Mouse (Mus musculus) gastrocnemius, postnatal 10 days (tissue): ENCODE data around the gene Ola1. TPM values are rescaled to one million over a fixed set of nuclear protein-coding genes. Genes with fewer than 3 reads are reported as not detected.

Experiments used
- DNase-seq: peaks from one replicate; pipeline ENCODE4 v3.0.0; 2021; ENCODE audit warnings: mixed read lengths
- total RNA-seq, 2 experiments: library from RNA; stranded (reverse); gene quantifications; 2 replicates each; pipeline ENCODE4 v1.2.3; 2021

The Ola1 gene
- total RNA-seq, 2 experiments from 2014 or later, result 101 to 120 TPM

DNA sequence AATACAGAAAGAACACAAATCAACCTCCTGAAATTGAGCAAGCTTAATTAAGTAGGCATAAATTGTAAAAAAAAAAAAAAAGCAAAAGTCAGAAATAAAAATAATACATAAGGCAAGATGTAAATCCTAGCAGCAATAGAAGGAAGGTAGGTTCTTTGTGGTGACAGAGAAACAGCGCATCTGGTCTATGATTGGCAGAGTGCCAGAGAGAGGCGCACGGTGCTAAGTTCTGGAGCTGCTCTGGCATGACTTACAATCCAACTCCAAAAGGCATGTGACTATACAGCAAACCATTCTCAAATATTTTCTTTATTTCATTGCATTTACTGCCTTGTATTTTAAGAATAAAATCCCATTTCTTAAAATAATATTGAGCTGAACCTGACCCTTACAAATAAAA, 68.2 kb downstream of the Ola1 start:
- no peak for DNase-seq

DNA sequence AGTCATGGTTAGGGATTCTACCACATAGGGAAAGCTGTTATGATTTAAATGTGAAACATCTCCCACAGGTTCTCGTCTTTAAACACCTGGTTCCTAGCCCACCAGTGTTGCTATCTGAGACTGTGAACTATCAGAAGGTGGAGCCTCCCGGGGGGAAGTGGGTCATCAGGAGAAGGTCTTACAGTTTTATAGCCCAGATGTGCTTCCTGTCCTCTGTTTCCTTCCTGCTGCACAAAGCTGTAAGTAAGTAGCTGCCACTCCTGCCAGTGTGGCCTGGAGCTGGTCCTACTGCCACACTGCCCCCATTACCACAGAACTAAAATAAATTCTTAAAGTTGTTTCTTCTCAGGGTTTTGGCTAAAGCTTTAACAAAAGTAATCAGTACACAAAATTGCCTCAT, 72.6 kb downstream of the Ola1 start:
- no peak for DNase-seq

DNA sequence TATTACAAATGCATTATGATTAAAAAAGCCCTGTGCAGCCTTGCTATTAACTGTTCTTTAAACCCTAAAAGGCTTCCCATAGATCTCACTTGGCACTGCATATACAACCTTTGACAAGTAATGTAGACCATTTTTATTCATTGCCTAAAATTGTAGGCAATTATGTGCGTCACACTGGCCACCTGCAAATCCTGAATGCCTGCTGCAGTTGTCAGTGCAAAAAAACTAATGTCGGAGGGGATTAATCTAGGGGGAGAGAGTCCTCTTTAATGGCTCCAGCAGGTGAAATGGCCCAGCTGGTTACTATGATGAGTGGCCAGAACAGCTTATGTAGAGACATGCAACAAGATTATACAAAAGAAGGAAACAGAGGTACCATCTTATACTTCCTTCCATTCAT, 75.0 kb downstream of the Ola1 start:
- DNase-seq, result no peak

DNA sequence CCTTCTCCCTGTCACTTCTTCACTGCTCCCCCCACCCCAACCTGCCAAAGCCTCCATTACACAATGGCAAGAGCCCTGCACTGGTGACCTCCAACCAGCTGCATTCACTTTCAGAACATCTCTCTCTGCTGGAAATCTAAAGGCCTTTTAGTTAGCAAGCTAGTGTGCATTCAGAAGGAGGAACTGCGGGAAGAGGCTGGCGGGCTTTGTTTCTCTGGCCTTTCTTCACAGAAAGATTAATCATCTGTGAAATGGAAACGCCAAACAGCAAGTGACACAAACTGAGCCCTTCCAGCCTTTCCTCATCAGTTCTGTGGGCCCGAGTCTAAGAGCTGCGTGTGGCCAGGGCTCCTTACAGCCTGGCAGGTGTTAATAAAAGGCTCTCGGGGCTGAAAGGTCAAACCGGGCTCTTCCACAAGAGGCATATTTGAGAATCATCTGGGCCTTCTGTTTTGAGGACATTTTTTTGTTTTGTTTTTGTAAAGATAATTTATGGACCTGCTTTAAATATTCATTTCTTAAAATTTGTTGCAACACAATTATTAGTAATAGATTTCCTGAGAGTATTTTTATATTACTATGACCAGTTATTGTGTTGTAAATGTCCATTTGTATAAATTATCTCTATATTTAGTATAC, 75.8 kb downstream of the Ola1 start:
- no peak for DNase-seq

DNA sequence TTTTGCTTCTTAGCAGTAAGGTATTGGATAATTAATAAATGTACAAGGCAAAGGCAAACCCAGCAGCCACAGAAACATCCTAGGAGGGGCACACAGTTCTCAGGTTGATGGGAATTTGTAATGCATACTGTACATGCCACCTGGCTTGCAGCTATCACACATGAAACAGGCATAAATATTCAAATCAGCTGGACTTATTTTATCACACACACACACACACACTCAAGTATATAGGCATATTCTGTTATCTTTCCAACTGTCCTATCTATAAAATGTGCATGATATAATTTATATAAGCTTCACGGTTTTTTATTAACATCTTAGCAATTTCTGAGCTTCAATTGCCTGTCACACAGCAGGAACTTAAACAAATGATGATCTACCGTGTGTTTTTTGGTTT, 85.8 kb downstream of the Ola1 start:
- no peak for DNase-seq

DNA sequence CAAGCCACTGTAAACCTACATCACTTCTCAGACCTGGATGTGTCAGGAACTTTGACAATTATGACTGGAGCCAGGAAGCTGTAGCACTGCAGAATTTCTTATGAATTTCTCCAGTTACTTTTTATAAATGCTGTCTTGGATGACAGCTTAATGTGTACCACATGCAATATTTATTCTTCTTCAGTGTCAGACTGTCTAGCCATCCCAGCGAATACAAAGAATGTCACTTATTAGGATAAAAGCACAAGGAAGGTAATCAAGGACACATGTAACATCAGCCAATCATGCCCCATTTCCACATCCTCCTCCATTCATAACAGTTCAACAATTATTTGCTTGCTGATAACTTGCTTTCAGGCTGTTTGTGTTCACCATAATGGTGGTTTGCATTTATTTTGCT, 91.0 kb downstream of the Ola1 start:
- DNase-seq, result no peak

DNA sequence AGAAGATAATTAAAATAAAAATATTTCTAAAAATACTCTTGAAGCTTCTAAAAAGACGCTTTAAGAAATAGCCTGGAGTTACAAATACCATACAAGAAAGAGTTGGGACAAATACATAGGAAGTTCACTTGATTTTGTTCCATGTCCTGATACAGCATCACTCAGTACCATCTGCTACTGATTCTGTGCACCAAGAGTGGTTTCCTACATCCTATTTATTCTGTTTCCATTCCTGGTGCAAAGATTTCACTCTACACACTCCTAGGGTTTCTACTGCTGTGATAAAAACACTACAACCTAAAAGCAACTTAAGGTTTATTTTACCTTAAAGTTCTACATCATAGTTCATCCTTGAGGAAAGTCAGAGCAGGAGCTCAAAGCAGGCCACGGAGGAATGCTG, 99.9 kb downstream of the Ola1 start:
- DNase-seq, result no peak

DNA sequence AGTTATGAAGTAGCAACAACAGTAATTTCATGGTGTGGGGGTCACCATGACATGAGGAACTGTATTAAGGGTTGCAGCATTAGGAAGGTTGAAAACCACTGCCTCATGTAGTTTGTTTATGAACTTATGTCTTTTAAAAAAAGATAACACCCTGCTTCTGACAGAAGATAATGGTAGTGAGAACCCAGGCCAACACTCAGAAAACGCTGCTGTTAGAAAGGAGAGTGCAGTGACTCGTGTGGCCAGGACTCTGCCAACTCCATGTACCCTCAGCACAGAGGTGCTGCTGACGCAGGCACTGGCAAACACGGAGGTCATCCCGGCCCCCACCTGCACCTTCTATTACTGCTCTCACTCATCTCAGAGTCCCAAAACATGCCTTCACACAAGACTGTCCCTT, 111.6 kb downstream of the Ola1 start:
- DNase-seq, result no peak

DNA sequence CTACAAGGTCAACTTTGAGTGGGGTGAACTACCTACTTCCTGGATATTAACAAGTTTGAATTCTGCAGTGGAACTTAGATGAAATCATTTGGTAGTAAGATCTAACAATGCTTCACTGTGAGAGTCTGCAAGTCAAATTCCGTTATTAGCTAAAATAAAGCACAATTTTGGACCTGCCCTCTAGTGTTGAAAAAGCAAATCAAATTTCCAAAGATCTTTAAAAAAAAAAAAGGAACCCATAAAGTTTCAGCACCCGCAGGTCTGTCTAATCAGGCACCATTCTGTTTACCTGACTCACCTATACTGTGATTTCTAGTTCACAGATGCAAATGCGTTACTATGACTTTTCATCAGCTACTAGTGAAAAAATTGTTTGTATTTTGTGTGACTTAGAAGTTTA, 122.2 kb downstream of the Ola1 start:
- no peak for DNase-seq

DNA sequence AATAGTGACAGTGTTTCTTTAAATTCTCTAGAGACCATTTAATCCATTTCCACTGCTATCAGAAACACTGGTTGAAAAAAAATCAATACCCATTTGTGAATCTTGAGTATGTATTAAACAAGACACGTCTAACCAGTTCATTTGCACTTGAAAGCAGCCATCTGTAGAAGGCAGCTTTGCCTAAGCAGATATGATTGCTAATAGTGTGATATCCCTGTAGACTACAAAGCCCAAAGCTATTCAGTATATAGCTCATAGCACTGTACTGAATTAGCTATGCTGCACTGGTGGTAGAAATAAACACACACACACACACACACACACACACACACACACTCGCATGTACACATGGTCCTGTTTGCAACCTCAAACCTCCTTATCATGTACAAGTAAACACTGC, 123.4 kb downstream of the Ola1 start:
- no peak for DNase-seq

DNA sequence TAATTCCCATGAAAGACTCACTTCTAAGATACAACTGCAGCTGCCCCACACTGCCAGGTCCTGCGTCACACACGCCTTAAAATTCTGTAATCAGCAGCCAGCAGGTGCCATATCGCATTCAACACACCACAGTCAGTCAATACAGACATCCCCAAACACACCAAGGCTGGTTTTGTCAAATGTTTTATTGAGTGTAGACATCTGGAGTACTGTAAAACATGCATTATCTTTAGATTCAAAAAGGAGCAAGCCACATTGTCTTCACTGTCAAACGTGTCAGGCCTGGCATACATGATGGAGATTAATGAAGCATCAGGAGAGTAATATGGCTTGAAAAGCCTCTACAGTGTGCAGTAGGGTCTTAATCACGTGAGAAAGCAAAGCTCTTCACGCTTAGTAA, 125.7 kb downstream of the Ola1 start:
- DNase-seq, result no peak

DNA sequence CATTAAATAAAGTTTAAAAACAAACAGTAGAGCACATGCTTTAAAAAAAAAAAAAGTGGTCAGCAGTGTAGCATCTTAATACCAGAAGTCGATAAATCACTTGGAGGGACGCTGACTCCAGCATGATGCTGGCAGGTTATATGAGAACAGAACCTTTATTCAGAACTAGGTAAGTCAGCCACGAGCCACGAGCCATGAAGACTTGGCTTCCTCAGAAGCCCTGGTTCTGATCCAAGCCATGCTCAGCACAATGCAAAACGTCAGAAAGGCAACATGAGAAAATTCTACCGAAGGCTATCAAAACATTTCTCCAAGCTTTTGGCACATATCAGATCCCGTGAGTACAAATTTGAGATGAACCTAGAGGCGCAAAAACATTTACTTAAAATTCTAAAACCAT, 127.4 kb downstream of the Ola1 start:
- DNase-seq, result no peak

DNA sequence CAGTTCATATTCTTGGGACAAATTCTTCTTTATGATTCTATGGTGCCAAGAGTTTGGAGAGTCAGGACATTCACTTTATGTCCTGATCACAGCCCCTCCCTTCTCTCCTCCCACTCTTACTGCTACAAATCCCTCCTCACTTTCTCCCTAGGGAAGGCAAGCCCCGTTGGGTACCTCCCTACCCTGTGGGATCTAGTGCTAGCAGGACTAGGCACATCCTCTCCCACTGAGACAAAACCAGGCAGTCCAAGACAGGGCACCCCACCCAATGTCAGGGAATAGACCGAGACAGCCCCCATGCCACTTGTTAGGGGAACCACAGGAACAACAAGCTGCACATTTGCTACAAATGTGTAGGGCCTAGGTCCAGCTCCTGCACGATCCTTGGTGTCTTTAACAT, 131.1 kb downstream of the Ola1 start:
- no peak for DNase-seq

DNA sequence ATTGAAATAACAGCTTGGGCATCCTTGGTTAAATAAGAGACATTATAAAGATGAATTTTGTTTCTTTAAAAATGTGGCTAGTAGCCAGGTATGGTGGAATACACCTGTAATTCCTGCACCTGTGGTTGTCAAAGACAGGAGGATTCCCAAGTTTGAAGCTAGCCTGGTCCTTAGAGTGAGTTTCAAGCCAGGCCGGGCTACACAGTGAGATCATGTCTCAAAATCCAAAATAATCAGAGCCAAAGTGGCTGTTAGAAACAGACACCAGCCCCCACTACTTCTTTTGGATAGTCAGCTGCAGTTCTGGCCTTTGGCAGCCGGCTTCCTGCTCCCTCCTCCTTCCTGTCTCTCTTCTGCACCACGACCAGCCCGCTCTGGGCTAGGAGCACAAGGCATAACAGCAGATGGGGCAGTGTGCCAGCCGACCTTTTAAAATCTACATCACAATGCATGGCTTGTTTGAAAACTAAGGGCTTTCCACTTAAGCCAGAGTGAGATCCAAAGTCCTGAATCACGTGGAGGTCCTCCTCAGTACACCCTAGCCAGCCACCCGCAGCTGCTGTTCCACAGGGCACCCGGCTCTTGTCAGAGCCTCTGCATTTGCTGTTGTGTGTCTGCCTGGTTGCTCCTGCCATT, 132.9 kb downstream of the Ola1 start:
- DNase-seq, result peak; percentile 56

DNA sequence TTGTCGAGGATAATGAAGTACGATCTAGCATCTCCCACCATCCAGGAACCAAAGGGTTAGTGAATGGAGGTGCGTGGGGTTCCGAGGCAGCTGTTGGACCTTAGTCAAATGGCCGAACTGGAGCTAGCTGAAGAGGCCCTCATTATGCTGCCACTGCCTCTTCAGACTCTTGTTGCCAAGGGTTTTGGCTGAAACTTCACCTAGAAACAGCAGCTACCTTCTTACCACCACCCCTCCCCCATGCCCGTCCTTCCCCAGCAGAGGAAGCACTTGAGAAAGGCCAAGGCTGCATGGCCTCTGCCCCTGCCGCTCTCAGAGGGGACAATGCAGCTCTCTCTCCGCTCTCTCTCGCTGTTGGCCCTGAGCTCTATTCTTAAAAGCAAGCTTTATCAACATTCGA, 136.2 kb downstream of the Ola1 start:
- no peak for DNase-seq

DNA sequence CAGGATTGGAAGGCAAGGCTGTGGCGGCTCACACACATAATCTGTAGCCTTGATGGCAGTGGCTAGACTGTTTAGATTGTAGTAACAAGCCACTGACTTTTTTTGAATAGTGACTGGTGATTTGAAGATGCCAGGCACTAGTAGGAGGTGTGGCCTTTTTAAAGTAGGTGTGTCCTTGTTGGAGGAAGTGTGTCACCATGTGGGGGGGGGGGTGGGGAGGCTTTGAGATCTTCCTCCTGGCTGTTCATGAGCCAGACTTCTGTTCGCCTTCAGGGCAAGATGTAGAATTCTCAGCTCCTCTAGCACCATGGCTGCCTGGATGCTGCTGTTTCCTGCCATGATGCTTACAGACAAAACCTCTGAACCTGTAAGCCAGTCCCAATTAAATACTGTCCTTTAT, 136.9 kb downstream of the Ola1 start:
- DNase-seq, result no peak

DNA sequence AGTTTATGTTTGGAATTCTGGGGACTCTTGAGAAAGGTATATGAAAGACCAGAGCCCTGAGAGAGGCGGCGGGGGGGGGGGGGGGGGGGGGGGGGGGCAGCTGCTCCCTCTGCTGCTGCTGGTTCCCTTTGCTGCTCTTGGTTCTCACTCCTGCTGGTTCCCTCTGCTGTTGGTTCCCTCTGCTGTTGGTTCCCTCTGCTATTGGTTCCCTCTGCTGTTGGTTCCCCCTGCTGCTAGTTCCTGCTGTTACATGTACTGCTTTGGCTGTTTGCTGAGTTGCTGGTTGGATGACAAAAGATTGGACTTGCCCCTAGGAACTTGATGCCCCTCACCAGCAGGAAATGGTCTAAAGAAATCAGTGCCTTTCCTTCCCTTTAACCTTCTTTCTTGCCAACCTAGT, 138.6 kb downstream of the Ola1 start:
- DNase-seq, result no peak

DNA sequence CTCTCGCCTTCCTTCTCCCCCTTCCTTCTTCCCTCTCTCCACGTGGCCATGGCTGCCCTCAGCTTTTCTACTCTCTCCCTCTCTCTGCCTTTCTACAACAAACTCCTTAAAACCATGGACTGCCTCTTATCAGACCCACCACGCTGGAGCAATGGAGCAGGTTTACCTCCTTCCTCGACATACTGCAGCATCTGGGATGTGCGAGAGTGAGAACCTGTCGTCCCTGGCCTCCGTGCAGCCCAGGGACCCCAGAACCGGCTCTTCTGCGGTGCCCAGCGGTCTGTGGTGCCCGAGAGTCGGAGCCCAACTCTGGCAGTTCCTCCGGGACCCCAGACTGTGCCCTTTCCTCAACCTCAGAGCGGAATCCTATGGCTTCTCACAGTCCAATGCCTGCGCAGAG, 139.4 kb downstream of the Ola1 start:
- no peak for DNase-seq

DNA sequence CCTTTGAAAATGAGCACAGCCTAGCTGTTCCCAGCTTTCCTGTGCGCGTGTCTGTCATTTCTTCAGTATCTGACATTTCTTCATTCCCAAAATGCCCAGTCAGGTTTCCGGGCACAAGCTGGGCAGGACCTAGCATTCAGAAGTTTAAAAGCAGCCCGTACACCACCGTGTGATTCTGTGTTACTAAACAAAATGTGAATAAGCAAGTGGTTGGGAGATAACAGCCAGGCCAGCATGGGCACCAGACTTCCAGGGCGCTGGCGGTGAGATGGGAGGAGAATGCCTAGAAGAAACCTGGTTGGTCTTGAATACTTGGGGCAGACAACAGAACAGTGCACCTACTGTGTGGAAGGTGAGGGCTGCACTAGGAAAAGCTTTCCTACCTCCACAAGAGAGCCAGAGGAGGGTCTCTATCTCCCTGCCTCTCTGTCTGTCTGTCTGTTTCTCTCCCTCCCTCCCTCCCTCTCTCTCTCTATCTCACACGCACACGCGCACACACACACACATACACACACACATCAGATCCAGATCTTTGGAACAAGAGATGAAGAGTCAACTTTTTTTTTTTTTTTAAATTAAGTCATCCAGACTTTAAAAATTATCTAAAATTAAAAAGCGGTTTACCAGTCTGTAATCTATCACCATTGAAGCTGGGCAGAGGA, 144.8 kb downstream of the Ola1 start:
- DNase-seq, result no peak

DNA sequence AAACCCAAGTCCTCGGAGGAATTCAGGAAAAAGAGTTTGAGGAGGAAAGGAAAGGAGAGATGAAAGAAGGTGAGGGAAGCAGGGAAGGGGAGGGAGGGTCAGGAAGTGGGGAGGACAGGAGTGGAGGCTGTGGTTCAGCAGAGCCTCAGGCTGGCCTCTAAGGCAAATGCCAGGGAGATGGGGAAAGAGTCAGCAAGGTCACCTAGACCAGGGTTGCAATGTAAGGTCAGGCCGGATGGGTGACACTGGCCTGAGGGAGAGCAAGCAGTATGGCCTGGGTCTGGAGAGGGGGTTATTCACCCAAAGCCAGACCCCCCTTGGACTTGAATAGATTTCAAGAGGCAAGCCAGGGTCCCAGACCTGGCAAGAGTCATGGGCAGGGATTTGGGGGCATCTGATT, 147.5 kb downstream of the Ola1 start:
- no peak for DNase-seq

DNA sequence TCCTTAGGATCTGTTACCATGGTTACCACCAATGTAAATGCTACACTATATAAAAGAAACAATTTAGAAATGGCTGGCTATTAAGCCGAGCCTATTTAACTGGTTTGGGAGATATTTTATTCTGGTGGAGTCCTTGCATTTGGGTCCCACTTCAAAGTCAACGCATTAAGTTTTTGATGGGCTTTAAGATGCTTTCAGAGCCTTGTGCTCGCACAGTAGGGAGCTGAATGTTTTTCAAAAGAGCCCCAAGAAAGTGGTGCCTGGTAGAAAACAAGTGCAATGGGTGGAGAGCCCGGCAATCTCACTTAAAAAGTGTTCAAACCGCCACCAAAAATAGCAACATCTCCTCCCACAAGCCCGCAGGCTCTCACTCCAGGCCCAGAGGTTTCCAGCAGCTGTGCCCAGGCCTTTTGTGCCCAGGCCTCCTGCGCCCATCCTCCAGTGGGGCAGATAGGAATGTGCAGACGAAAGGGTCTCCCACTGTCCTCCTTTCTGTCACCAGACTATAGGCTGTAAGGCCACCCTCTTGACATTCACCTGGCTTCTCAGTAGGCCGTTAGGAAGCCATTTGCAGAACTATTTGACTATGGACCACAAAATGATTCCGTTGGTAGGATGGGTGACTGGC, 148.2 kb downstream of the Ola1 start:
- no peak for DNase-seq

DNA sequence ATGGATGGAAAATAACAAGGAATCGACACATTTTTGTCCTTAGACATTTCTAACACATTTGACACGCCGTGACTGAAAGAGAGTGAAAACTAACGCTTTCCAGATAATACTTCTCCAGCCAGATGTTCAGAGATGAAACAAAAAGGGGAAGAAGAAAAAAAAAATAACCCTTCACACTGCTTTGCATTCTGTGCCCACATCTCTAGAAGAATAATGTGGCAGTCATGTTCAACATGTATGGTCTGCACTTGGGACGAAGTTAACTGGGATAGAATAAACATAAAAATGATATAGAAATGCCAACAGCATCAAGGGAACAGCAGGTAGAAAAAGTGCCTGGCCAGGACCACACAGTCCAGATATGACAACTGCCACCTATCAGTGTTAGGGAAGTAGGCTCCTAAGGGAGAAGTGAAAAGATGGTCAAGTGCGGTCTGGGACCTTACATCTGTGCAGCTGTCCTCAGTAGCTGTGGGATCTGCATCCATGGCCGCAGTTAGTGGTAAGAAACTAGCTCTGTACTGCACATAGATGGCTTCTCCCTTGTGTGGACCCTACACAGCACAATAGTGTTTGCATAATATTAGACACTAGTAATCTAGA, 149.4 kb downstream of the Ola1 start:
- no peak for DNase-seq
